Mouse (Mus musculus) spleen, adult 18-20 months (tissue): ENCODE data around the gene Olfr1287.

Experiments
- DNase-seq, 2 experiments: peaks; one replicate each; pipeline ENCODE4 v3.0.0; 2022; ENCODE audit warnings: mixed read lengths in 2 of 2

The Olfr1287 gene

DNA sequence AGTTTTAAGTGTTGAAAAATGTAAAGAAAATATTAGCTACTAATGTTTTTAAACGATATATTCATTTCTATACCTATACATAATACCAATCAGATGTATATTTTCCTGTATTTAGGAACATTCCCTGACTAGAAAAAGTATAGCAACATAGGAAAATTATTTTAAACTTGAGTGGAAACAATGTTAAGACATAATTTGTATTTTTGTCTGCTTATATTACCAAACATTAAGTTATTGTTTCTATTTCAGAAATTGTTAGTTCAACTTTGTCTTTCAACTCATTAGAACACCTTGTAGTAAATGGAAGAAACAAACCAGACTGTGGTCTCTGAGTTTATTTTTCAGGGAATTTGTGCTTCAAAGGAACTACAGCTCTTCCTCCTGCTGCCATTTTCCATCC, at the start of gene Olfr1287:
Gene Olfr1287, plus strand, starts transcription at position 301 of the 400 bp plus-strand sequence.
- no peak for DNase-seq

DNA sequence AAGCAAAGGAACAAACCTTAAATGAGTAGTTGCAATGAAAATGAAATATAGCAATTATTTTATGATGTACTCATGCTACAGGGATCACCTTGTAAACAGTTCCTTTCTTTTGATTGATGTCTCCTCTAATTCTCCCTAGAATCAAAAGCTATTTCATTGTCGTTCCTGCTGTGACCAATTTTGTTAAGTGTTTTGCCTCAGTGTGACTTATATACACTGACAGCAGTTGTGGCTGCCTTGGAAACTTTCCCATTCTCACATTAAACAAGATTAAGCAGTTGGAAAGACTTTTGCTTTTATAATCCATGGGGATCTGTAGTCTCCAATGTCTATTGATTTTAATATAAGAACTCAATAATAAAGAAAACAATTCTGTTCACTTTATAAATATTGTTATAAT, 26.0 kb upstream of the Olfr1287 start, which contains the start of gene Olfr1286:
Gene Olfr1286, minus strand, starts transcription at position 185 of the 400 bp plus-strand sequence.
- DNase-seq: no peak

DNA sequence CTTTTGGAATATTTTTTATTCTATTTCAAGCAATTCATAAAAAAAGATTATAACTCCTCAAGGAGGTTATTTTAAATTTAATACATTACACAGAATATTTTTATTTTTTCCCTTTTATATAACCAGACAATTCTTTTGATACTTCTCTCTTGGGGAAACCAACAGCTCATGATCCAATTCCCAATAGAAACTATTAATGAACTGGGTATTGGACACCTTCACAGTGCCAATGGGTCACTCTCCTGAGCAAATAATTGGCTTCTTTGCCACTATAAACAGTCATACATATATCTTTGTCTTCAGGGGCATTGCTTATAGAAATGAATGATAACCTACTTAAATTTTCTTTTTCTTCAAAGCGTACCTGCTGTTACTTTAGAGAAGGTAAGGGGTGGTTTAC, 24.9 kb downstream of the Olfr1287 start, which contains the start of gene Olfr1288:
Gene Olfr1288, plus strand, starts transcription at position 301 of the 400 bp plus-strand sequence.
- no peak for DNase-seq

GRCm38 (mm10) chr2:111480519-111480918, 31.6 kb downstream of the Olfr1287 start, which contains the start of gene Olfr1289:
TSS of gene Olfr1289 (plus strand) at chr2:111480819.
- no peak for DNase-seq

- DNase-seq: no peak
Measured at GRCm38 (mm10) chr2:111493729-111494128, 44.8 kb downstream of the Olfr1287 start, which contains the start of gene Olfr1290. TSS of gene Olfr1290 (minus strand) at chr2:111493829.

- DNase-seq: no peak
Measured at GRCm38 (mm10) chr2:111496880-111497279, 47.9 kb downstream of the Olfr1287 start, which contains the start of gene Olfr1291-ps1. TSS of gene Olfr1291-ps1 (plus strand) at chr2:111497180.
